Mouse (Mus musculus) cerebral cortex, adult 2 months (tissue): ENCODE data around the gene Arnt2.

Experiments
- WGBS: fragments of 180-500 bp; shearing (Covaris S2); methylation state at CpG from one replicate; pipeline ENCODE4 v1.1.7; 2018; 5-methylcytosine and 5-hydroxymethylcytosine counted together

Gene Arnt2

GRCm38 (mm10) chr7:84409896-84410521, at the start of gene Arnt2:
Gene Arnt2 (minus strand): TSS chr7:84410176.
- 1% methylated on average over 66 of the region's 69 CpGs for WGBS

- 17% methylated on average over 2 of the region's 2 CpGs for WGBS
Measured at GRCm38 (mm10) chr7:84449066-84449465, 39.1 kb upstream of the Arnt2 start.

GRCm38 (mm10) chr7:84447740-84448435, 37.9 kb upstream of the Arnt2 start:
- WGBS = 78% methylated on average over 5 of the region's 5 CpGs

- WGBS = 23% methylated on average over 4 of the region's 4 CpGs
Measured at GRCm38 (mm10) chr7:84447060-84447459, 37.1 kb upstream of the Arnt2 start.

- WGBS = 73% methylated on average over 2 of the region's 2 CpGs
Measured at GRCm38 (mm10) chr7:84442343-84442911, 32.5 kb upstream of the Arnt2 start.

- 68% methylated on average over 1 of the region's 1 CpGs for WGBS
Measured at GRCm38 (mm10) chr7:84439606-84440005, 29.6 kb upstream of the Arnt2 start.

GRCm38 (mm10) chr7:84434901-84435300, 24.9 kb upstream of the Arnt2 start:
- WGBS = 64% methylated on average over 2 of the region's 2 CpGs

- WGBS = 76% methylated on average over 2 of the region's 2 CpGs
Measured at GRCm38 (mm10) chr7:84427221-84427620, 17.2 kb upstream of the Arnt2 start.

- WGBS = 56% methylated on average over 7 of the region's 7 CpGs
Measured at GRCm38 (mm10) chr7:84424670-84425385, 14.9 kb upstream of the Arnt2 start.

- WGBS = 63% methylated on average over 3 of the region's 3 CpGs
Measured at GRCm38 (mm10) chr7:84420581-84421290, 10.8 kb upstream of the Arnt2 start.

GRCm38 (mm10) chr7:84412570-84412969, 2.6 kb upstream of the Arnt2 start:
- WGBS = 79% methylated on average over 8 of the region's 8 CpGs

- 2% methylated on average over 39 of the region's 39 CpGs for WGBS
Measured at GRCm38 (mm10) chr7:84409241-84409895, 608 bp downstream of the Arnt2 start.

GRCm38 (mm10) chr7:84408282-84408681, 1.7 kb downstream of the Arnt2 start:
- WGBS = 40% methylated on average over 5 of the region's 5 CpGs

GRCm38 (mm10) chr7:84403371-84403770, 6.6 kb downstream of the Arnt2 start:
- WGBS = 36% methylated on average over 5 of the region's 5 CpGs

GRCm38 (mm10) chr7:84401641-84402455, 8.1 kb downstream of the Arnt2 start:
- 39% methylated on average over 9 of the region's 9 CpGs for WGBS

- WGBS = 46% methylated on average over 1 of the region's 1 CpGs
Measured at GRCm38 (mm10) chr7:84397320-84397719, 12.7 kb downstream of the Arnt2 start.

GRCm38 (mm10) chr7:84396581-84396980, 13.4 kb downstream of the Arnt2 start:
- WGBS = 76% methylated on average over 3 of the region's 3 CpGs

GRCm38 (mm10) chr7:84387826-84388225, 22.1 kb downstream of the Arnt2 start:
- 70% methylated on average over 3 of the region's 3 CpGs for WGBS

GRCm38 (mm10) chr7:84386472-84386871, 23.5 kb downstream of the Arnt2 start:
- 46% methylated on average over 1 of the region's 1 CpGs for WGBS

- 88% methylated on average over 4 of the region's 4 CpGs for WGBS
Measured at GRCm38 (mm10) chr7:84384778-84385177, 25.2 kb downstream of the Arnt2 start.
